Mouse (Mus musculus) stomach, postnatal 0 days (tissue): ENCODE data around the gene Zbtb37.

Source experiments
- CTCF ChIP-seq: IDR thresholded peaks from 2 replicates; pipeline ENCODE4 v1.5.1; 2016; ENCODE audit warnings: antibody characterized with exemption, low read depth, mild to moderate bottlenecking, moderate library complexity
- EP300 ChIP-seq: optimal IDR thresholded peaks from 2 replicates; pipeline ENCODE3; 2016; ENCODE audit warnings: antibody characterized with exemption

- no peak for TF ChIP-seq CTCF
- no peak for TF ChIP-seq EP300
Observed at GRCm38 (mm10) chr1:160980537-160981234, 54.0 kb downstream of the Zbtb37 start.
